Mouse (Mus musculus) c-Kit-positive CD71-positive TER-119-positive erythroid progenitor cells, embryonic 14.5 days (primary cell): ENCODE measurements around the gene Helt.
A peak's percentile ranks its signal among the peaks of the same experiment; 100 is the strongest.
"Not testable (repeated sequence)": the region's sequence is repeated elsewhere in the genome, so short reads cannot be mapped to it uniquely, and the experiment has no call there.

Experiments used
- DNase-seq: peaks from one replicate; pipeline ENCODE4 v3.0.0-alpha.2; 2013; ENCODE audit warnings: low spot score

The Helt gene

GRCm38 (mm10) chr8:46296551-46296950 lies 2.1 kb upstream of the Helt start:
- no peak for DNase-seq

- no peak for DNase-seq
Observed at GRCm38 (mm10) chr8:46295951-46296350, 1.5 kb upstream of the Helt start.

GRCm38 (mm10) chr8:46295101-46295534 lies 647 bp upstream of the Helt start:
- no peak for DNase-seq

GRCm38 (mm10) chr8:46293741-46294151 lies 725 bp downstream of the Helt start:
- DNase-seq = no peak

- DNase-seq = no peak
Observed at GRCm38 (mm10) chr8:46293201-46293600, 1.3 kb downstream of the Helt start.

GRCm38 (mm10) chr8:46291931-46292675 lies 2.4 kb downstream of the Helt start:
- no peak for DNase-seq

- DNase-seq = no peak
Observed at GRCm38 (mm10) chr8:46289274-46289673, 5.2 kb downstream of the Helt start.

- no peak for DNase-seq
Observed at GRCm38 (mm10) chr8:46288021-46288420, 6.5 kb downstream of the Helt start.

GRCm38 (mm10) chr8:46285980-46286379 lies 8.5 kb downstream of the Helt start:
- no peak for DNase-seq

- peak; percentile 59 for DNase-seq
Observed at GRCm38 (mm10) chr8:46281536-46281935, 12.9 kb downstream of the Helt start.

- no peak for DNase-seq
Observed at GRCm38 (mm10) chr8:46276939-46277338, 17.5 kb downstream of the Helt start.

- DNase-seq = no peak
Observed at GRCm38 (mm10) chr8:46270741-46271140, 23.7 kb downstream of the Helt start.

- no peak for DNase-seq
Observed at GRCm38 (mm10) chr8:46270147-46270546, 24.3 kb downstream of the Helt start.

GRCm38 (mm10) chr8:46266801-46267200 lies 27.7 kb downstream of the Helt start:
- no peak for DNase-seq

GRCm38 (mm10) chr8:46264206-46264605 lies 30.3 kb downstream of the Helt start:
- DNase-seq = not testable (repeated sequence)

GRCm38 (mm10) chr8:46257921-46258682 lies 36.4 kb downstream of the Helt start:
- DNase-seq = no peak

- no peak for DNase-seq
Observed at GRCm38 (mm10) chr8:46252456-46252855, 42.0 kb downstream of the Helt start.

- no peak for DNase-seq
Observed at GRCm38 (mm10) chr8:46251561-46251960, 42.9 kb downstream of the Helt start.

GRCm38 (mm10) chr8:46246346-46246745 lies 48.1 kb downstream of the Helt start:
- no peak for DNase-seq

- no peak for DNase-seq
Observed at GRCm38 (mm10) chr8:46242946-46243345, 51.5 kb downstream of the Helt start.
